Mouse (Mus musculus) kidney, postnatal 36 days (tissue): ENCODE data around the gene Lgr5.

Experiments
- DNase-seq, 2 experiments: peaks; one replicate each; pipeline ENCODE4 v3.0.0; 2021 to 2022; ENCODE audit warnings: mixed read lengths in 2 of 2

The Lgr5 gene

DNA sequence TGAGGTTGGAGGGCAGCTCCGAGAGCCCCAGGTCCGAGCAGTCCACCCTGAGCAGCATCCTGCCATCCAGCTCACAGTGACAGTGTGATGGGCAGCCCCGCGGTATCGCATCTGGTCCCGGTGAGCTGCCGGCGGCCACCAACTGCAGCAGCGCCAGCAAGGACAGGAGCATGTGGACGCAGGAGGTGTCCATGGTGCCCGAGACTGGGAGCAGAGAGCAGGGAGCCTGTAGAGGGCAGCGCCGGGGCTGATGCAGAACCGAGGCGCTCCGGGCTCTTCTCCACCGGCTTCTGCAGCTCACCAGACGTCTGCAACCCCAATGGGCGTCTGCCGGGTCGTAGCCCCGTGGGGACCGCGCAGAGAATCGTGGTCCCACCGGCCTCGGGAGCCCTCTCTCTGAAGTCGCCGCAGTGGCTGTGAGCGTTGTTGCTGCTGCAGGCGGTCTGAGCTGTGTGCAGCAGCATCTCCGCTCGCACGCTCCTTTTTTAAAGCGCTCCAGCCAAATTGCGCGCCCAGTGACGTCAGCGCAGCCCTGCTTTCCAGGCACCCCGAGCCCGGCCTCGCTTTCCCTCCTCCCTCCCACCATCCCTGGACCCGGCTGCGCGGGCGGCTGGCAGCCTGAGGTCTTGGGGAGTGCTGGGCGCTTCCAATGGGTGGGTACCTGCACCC is at the start of gene Lgr5:
Gene Lgr5, minus strand, starts transcription at position 480 of the 669 bp plus-strand sequence.
- peak; percentile 33 to 70 for DNase-seq

DNA sequence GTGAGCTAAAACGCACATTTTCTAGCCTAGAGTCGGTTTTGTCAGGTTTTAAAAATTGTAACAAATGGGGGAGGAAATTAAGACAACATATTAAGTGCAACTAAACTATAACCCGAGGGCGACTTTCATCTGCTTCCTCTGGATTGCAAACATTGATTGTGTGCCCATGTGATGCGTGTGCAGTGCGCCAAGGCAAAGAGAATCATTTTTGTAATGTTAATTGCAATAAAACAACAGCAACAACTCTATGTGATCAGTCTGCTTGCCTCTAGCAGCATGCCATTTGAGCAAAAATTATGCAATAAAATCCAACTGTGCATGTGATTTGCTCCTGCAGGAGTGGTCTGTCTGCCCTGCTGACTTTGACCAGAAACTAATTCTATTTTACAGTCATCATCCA is 39.1 kb upstream of the Lgr5 start:
- no peak for DNase-seq

- DNase-seq, result no peak
Observed at GRCm38 (mm10) chr10:115624957-115625356, 37.4 kb upstream of the Lgr5 start.

DNA sequence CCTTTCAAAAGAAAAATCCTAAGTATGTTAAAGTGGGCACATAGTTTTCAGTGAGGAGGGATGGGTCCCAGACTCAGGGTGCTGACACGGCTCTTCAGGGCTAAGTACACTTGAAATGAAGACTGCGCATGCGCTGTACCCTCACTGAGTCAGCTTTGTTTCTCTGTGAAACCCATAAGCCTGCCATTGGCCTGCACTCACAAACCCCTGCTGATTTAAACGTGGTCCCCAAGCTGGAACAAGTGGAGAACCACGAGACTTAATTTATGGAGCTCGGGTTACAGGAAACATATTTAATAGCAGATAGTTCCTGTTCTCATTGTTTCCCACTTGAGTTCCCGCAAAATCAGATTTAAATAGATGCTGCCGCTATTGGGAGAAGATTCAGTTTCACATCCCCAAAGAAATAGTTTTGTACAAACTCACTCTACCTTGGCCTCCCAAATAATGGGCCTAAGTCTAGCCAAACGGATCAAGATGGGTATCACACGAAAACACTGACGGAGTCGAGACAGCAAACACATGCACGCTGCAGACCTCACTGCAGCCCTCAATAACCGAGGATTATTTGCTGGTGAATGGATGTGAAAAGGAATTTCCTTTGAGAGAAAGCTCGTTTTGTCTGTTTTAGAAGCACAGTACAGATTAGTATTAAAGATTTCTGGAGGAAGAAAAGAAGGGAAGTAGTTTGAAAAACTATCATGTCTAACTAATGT is 36.5 kb upstream of the Lgr5 start:
- peak; percentile 12 to 54 for DNase-seq

DNA sequence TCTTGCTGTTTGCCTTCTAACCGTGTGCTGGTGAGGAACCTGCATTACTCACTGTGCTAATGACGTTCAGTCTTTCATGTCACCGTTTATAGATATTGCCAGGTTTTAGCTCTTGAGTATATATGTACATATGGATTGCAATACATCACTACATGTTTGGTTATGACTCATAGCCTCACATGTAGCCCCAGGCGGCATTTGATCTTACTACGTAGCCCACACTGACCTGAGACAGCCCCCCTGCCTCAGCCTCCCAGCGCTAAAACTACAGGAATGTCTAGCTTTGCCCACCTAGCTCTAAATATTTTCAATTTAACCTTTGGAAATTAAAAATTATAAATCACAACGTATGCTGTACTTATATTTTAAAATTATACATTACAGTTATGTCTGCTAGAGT is 35.9 kb upstream of the Lgr5 start:
- no peak for DNase-seq

DNA sequence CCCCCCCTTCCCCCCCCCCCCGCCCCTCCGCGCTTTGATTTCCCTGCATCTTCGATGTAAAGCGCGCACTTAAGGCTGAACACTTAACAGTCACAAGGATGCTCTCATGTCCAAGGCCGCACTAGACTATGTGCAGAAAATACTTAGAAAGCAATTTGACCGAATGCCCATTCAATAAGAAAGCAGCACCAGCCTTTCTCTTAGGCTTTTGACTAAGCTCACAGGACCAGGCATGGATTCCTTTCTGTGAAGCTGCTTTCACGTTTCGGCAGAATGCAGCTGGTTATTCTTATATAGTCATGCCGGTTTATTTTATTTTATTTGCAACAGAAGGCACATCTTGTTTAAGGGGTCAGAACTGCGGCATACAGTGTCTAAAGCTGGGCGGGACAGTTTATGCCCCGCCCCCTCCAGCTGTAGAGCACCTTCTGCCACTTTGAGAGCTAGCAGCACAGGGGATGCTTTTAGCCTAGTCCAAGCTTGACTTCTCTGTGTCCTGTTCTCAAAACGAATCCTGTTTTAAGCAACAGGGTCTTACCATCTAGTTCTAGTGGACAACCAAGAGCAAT is 30.8 kb upstream of the Lgr5 start:
- DNase-seq, result no peak

DNA sequence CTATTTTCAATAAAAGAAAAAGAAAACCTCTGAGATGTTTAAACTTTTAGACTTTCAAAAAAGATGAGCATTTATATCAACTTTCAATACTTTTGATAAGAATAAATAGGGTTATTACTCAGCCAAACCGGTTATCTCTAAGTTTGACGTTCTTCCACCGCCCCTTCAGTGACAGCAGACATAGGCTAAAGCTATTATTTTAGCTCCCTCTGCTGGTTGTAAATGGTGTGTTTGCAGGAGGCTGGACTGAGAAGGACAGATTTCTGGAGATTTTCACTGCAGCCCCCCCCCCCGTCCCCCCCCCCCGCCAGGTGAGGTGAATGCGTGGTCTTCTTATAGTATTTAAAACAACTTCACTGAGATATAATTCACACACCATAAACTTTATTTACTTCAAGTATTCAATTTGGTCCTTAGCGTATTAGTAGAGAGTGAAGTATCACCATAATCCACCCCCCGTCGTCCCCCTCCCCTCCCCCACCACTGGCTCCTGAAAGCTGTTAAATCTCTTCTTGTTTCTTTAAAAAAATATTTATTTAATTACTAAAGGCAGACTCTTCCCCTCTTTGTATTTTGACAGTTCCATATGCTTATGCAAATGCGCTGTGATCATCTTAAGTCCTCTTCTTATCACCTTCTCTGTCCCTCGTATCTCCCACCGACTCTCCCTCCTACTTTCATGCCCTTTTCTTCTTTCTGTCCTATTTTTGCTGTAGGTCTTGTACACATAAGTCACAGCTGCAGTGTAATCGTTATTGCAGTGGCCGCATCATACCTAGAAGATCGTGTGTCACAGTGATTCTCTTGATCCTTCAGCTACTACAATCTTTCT is 30.1 kb upstream of the Lgr5 start:
- peak; percentile 43 to 60 for DNase-seq

- no peak for DNase-seq
Observed at GRCm38 (mm10) chr10:115595748-115596147, 8.2 kb upstream of the Lgr5 start.

DNA sequence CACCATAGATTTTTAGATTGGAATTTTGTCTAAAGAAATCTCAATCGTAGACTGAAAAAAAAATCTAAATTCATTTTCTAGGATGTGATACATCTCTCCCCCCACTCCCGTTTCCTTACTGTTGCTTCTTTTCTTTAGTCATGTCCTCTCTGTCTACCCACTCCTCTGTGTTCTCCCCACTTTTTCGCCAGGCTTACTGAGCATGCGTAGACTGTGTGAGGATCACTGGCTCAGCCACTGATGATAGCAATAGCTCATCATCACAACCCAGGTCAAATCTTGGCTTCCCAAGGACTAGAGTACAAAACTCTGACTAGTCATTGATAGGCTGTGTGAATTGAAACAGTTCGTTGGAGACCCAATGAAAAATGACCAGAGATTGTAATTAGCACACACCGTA is 6.1 kb upstream of the Lgr5 start:
- DNase-seq, result no peak

- DNase-seq, result no peak
Observed at GRCm38 (mm10) chr10:115593221-115593620, 5.6 kb upstream of the Lgr5 start.

GRCm38 (mm10) chr10:115587979-115588378 is 399 bp upstream of the Lgr5 start:
- DNase-seq, result no peak

DNA sequence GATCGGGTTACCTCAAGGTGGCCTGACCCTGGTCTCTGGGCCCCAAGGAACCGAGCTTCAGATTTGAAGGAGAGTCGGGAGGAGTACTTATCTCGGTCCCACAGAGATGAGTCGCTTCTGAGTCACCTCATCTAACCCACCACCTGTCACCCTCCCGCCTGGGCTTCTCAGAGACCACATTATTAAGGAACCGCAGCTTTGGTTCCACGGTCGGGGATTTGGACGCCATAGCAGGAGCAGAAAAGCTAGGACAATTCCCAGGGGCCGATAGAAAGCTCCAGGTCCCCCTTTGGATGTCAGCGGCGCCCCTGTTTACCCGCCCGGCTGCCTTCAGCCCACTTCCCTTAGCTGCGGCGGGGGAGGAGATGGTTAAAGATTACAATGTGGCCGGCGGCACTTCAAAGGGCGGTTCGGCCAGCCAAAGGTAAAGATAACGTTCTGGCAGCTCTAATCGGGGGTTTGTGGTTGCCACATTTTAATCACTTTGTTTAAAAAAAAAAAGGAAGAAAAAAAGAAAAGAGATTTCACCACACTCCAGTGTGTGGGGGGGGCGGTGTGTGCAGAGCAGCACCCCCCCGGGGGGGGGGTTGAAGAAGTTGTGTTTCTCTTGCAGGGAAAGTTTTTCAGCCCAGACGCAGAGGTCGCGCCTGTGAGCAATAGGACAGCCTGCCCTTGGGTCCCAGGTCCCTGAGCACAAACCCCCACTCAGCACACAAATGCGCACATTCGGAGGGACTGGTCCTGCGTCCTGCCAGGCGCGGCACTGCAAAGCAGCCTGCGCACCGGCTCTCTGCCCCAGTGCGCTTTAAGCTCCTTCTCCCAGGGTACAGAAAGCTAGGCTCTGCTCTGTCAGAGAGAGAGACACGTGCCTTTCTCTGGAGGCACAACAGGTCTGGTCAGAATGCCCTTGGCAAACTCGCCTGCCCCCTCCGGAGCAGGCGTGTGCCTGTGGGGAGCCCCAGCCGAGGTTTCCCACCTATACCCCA is 1.0 kb downstream of the Lgr5 start:
- DNase-seq, result peak in 1 of 2 experiments; percentile 24

GRCm38 (mm10) chr10:115585491-115586245 is 1.9 kb downstream of the Lgr5 start:
- DNase-seq, result no peak

- DNase-seq, result no peak
Observed at GRCm38 (mm10) chr10:115584656-115585055, 2.9 kb downstream of the Lgr5 start.

GRCm38 (mm10) chr10:115583071-115583470 is 4.5 kb downstream of the Lgr5 start:
- DNase-seq, result no peak

DNA sequence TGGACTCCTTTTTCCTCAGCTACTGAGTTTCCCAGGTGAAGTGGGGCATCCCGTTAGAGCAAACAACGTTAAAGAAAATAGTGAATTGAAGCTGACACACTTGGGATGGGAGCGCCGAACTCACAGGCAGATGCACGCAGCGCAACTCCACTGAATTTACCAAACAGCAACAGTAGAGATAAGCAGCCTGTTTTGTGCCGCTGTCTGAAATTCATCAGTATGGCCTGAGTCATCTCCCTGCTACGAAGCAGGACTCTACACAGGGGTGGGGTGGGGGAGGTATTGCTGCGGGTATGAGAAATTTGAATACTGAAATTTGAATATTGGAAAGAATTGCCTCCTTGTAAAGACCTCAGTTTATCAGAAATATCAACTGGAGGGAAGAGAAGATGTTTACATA is 5.6 kb downstream of the Lgr5 start:
- DNase-seq, result no peak

- DNase-seq, result peak in 1 of 2 experiments; percentile 9
Observed at GRCm38 (mm10) chr10:115579494-115579893, 8.1 kb downstream of the Lgr5 start.

GRCm38 (mm10) chr10:115579076-115579475 is 8.5 kb downstream of the Lgr5 start:
- no peak for DNase-seq

DNA sequence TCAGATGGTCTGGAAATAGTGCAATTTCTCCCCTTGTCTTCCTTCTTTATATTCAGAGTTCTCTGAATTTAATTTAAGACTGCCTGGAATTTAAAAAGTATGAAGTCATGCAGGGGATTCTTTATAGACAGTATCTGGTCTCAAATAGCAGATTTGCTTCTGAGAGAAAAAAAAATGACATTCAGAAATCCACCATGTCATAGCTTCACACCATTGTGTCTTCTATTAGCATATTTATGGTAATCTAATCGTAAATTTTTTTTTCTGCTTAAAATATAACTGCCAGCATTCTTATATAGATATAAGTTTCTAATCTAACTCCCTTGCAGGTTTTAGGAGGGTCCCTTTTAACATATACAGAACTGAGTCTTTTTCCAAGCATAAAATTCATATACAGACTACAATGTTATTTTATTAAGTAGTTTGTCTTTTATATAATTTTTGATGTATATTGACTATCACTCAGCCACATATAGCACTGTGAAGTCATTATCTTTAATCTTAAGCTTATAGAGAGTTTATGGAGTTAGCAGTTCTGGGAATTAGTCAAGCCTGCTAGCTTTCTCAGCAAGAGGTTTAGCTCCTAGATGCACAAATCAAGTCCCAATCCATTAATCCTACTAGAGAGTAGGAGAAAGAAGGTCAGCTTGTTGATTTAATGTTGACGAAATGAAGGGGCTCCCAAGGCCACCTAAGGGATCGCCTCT is 15.7 kb downstream of the Lgr5 start:
- DNase-seq, result no peak

DNA sequence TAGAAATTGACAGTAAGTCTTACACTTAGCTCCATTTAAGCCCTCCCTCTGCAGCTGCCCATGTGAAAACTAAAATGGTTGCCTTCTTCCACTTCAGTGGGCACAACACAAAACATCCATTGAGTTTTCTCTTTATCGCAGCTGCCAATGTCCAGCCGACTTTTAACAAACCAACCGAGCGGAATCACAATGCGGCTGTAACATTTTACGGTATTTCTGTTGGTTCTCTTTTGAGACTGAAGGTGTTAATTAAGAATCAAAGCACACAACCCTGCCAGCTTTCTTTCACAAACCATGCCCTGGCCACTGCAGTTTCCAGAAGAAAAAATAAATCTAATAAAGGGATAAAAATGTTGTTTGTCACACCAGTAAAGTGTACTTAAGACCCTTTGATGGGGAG is 16.3 kb downstream of the Lgr5 start:
- DNase-seq, result no peak

- DNase-seq, result no peak
Observed at GRCm38 (mm10) chr10:115570577-115570976, 17.0 kb downstream of the Lgr5 start.
